Mouse (Mus musculus) lung, embryonic 14.5 days (tissue): Measurements from ENCODE around the gene Rnf126. TPM values are rescaled to one million over a fixed set of nuclear protein-coding genes. Genes with fewer than 3 reads are reported as not detected.
A peak's percentile ranks its signal among the peaks of the same experiment; 100 is the strongest.

Source experiments
- ATAC-seq: fragments of 200-750 bp; cut with Nextera tagmentation; 2 replicates; pipeline ENCODE4 v1.8.0; 2017; ENCODE audit warnings: mild to moderate bottlenecking, moderate TSS enrichment, moderate library complexity; ENCODE audit not compliant: insufficient read depth
- DNase-seq: peaks from one replicate; pipeline ENCODE4 v3.0.0-alpha.2; 2015
- H3K27ac ChIP-seq: fragments of 300-500 bp; sonication (generic); 2 replicates; pipeline ENCODE4 v1.5.1; 2014; ENCODE audit warnings: low read depth, mild to moderate bottlenecking, moderate library complexity
- H3K27me3 ChIP-seq: fragments of 300-500 bp; sonication (generic); 2 replicates; pipeline ENCODE4 v1.6.1; 2014; ENCODE audit warnings: low read length, control low read depth; ENCODE audit not compliant: insufficient read depth
- H3K36me3 ChIP-seq: fragments of 300-500 bp; sonication (generic); 2 replicates; pipeline ENCODE4 v1.6.1; 2014; ENCODE audit warnings: control low read depth; ENCODE audit not compliant: insufficient read depth
- H3K4me1 ChIP-seq: fragments of 300-500 bp; sonication (generic); 2 replicates; pipeline ENCODE4 v1.6.1; 2014; ENCODE audit warnings: antibody characterized with exemption, control low read depth; ENCODE audit not compliant: insufficient read depth
- H3K4me2 ChIP-seq: fragments of 300-500 bp; sonication (generic); 2 replicates; pipeline ENCODE4 v1.6.1; 2014; ENCODE audit warnings: mild to moderate bottlenecking
- H3K4me3 ChIP-seq: fragments of 300-500 bp; sonication (generic); 2 replicates; pipeline ENCODE4 v1.5.1; 2014; ENCODE audit warnings: low read depth, low read length
- H3K9ac ChIP-seq: fragments of 300-500 bp; sonication (generic); 2 replicates; pipeline ENCODE4 v1.6.1; 2014
- H3K9me3 ChIP-seq: fragments of 300-500 bp; sonication (generic); 2 replicates; pipeline ENCODE4 v1.6.1; 2016; ENCODE audit warnings: low read depth, low read length, control low read depth
- CTCF ChIP-seq: IDR thresholded peaks from 2 replicates; pipeline ENCODE4 v1.5.1; 2016; ENCODE audit warnings: antibody characterized with exemption, low read depth
- WGBS: fragments of 180-500 bp; shearing (Covaris S2); extraction: QIAGEN DNeasy Blood & Tissue Kit; methylation state at CpG from one replicate; pipeline ENCODE4 v1.1.7; 2014; 5-methylcytosine and 5-hydroxymethylcytosine counted together
- polyA plus RNA-seq: library from polyadenylated mRNA; unstranded; fragments of >200 nt; fragmentation: Nextera tagmentation; extraction: Ambion mirVana; gene quantifications from 2 replicates; pipeline ENCODE4 v1.2.1, GENCODE M21; 2014

Rnf126 gene
- polyA plus RNA-seq: 107 and 123 TPM in 2 replicates

GRCm38 (mm10) chr10:79766508-79767325 lies at the start of gene Rnf126:
Rnf126 (minus strand) TSS chr10:79766952.
- TF ChIP-seq CTCF: no peak
- peak within 1 kb of the TSS; percentile 97 for H3K4me2 ChIP-seq
- DNase-seq: peak; percentile 100
- H3K9ac ChIP-seq: peak within 1 kb of the TSS; percentile 90
- ATAC-seq: peak; percentile 91
- no peaks in the 10 kb centered on the region for H3K27me3 ChIP-seq
- H3K36me3 ChIP-seq: peaks cover 13% of the 10 kb centered on the region
- H3K4me1 ChIP-seq: peaks cover 8% of the 10 kb centered on the region
- WGBS: under 1% methylated on average over 97 of the region's 101 CpGs
- H3K4me3 ChIP-seq: peak within 1 kb of the TSS; percentile 87
- H3K27ac ChIP-seq: peak within 1 kb of the TSS; percentile 88
- no peaks in the 10 kb centered on the region for H3K9me3 ChIP-seq

- Histone ChIP-seq H3K27me3 (no peaks in the 10 kb centered on the region), H3K4me3 (no peak overlapping the region), H3K36me3 (peaks cover 61% of the 10 kb centered on the region), H3K4me1 (no peaks in the 10 kb centered on the region), H3K9me3 (no peaks in the 10 kb centered on the region), H3K9ac (no peak overlapping the region), H3K4me2 (no peak overlapping the region), H3K27ac (no peak overlapping the region)
- 84% methylated on average over 12 of the region's 12 CpGs for WGBS
- ATAC-seq (no peak), DNase-seq (no peak)
- no peak for TF ChIP-seq CTCF
These were observed 49.1 kb upstream of the Rnf126 start for GRCm38 (mm10) chr10:79815671-79816494.

- Histone ChIP-seq H3K9me3 (no peaks in the 10 kb centered on the region), H3K4me2 (no peak overlapping the region), H3K4me1 (no peaks in the 10 kb centered on the region), H3K36me3 (peaks cover 54% of the 10 kb centered on the region), H3K9ac (no peak overlapping the region), H3K27ac (no peak overlapping the region), H3K27me3 (no peaks in the 10 kb centered on the region), H3K4me3 (no peak overlapping the region)
- ATAC-seq: no peak
- WGBS: 82% methylated on average over 5 of the region's 5 CpGs
- DNase-seq: no peak
- no peak for TF ChIP-seq CTCF
These were observed 47.6 kb upstream of the Rnf126 start for GRCm38 (mm10) chr10:79814271-79814842.

GRCm38 (mm10) chr10:79811736-79812637 lies 45.2 kb upstream of the Rnf126 start:
- peak; percentile 26; the same call in 1 of the 2 replicates for ATAC-seq
- no peak overlapping the region for H3K4me2 ChIP-seq
- peak; percentile 98 for TF ChIP-seq CTCF
- H3K9me3 ChIP-seq: no peaks in the 10 kb centered on the region
- WGBS: 30% methylated on average over 15 of the region's 15 CpGs
- H3K9ac ChIP-seq: no peak overlapping the region
- H3K27ac ChIP-seq: no peak overlapping the region
- no peak overlapping the region for H3K4me3 ChIP-seq
- no peaks in the 10 kb centered on the region for H3K4me1 ChIP-seq
- H3K27me3 ChIP-seq: no peaks in the 10 kb centered on the region
- DNase-seq: peak; percentile 88
- peaks cover 45% of the 10 kb centered on the region for H3K36me3 ChIP-seq

- TF ChIP-seq CTCF: no peak
- H3K27me3 ChIP-seq: no peaks in the 10 kb centered on the region
- no peak overlapping the region for H3K9ac ChIP-seq
- H3K9me3 ChIP-seq: no peaks in the 10 kb centered on the region
- H3K27ac ChIP-seq: peak overlapping the region; percentile 77
- H3K4me1 ChIP-seq: no peaks in the 10 kb centered on the region
- DNase-seq (peak; percentile 33), ATAC-seq (no peak)
- H3K4me3 ChIP-seq: no peak overlapping the region
- peaks cover 26% of the 10 kb centered on the region for H3K36me3 ChIP-seq
- H3K4me2 ChIP-seq: no peak overlapping the region
- WGBS: 76% methylated on average over 11 of the region's 11 CpGs
These were observed 42.0 kb upstream of the Rnf126 start for GRCm38 (mm10) chr10:79808728-79809127.

- H3K4me2 ChIP-seq: no peak overlapping the region
- DNase-seq (peak; percentile 41), ATAC-seq (peak; percentile 15; the same call in 1 of the 2 replicates)
- no peak for TF ChIP-seq CTCF
- H3K9ac ChIP-seq: no peak overlapping the region
- no peak overlapping the region for H3K4me3 ChIP-seq
- no peaks in the 10 kb centered on the region for H3K9me3 ChIP-seq
- peaks cover 4% of the 10 kb centered on the region for H3K4me1 ChIP-seq
- no peaks in the 10 kb centered on the region for H3K27me3 ChIP-seq
- H3K36me3 ChIP-seq: peaks cover 26% of the 10 kb centered on the region
- WGBS: 66% methylated on average over 11 of the region's 11 CpGs
- H3K27ac ChIP-seq: peak overlapping the region; percentile 77; the same call in 1 of the 2 replicates
These were observed 41.1 kb upstream of the Rnf126 start for GRCm38 (mm10) chr10:79807826-79808225.
